Mouse (Mus musculus): Measurements from ENCODE around the gene Rora. TPM values are rescaled to one million over a fixed set of nuclear protein-coding genes. Genes with fewer than 3 reads are reported as not detected.
A peak's percentile ranks its signal among the peaks of the same experiment; 100 is the strongest.

The Rora gene
- polyA plus RNA-seq, 1 experiment from 2014 or later: 9.4 TPM

GRCm38 (mm10) chr9:69307974-69308373 lies 654.4 kb downstream of the Rora start:
- H3K4me3 ChIP-seq (ENCODE audit: low read length): no peak overlapping the region
- no peak overlapping the region for H3K27ac ChIP-seq (ENCODE audit: low read length)
- no peaks in the 10 kb centered on the region for H3K36me3 ChIP-seq (ENCODE audit: insufficient read depth, low read length)
- peaks cover 16% of the 10 kb centered on the region for H3K4me1 ChIP-seq (ENCODE audit: insufficient read depth, low read length)
- no peak for ATAC-seq (ENCODE audit: low FRiP score, low TSS enrichment)
- no peaks in the 10 kb centered on the region for H3K9me3 ChIP-seq (ENCODE audit: low read length)
- no peaks in the 10 kb centered on the region for H3K27me3 ChIP-seq (ENCODE audit: insufficient read depth, low read length)
- H3K4me2 ChIP-seq (replicated peaks; ENCODE audit: low read depth, low read length): no peak overlapping the region
- no peak overlapping the region for H3K9ac ChIP-seq (replicated peaks; ENCODE audit: low read length)
- 84% methylated on average over 11 of the region's 11 CpGs for WGBS

GRCm38 (mm10) chr9:69310524-69310923 lies 656.9 kb downstream of the Rora start:
- Histone ChIP-seq H3K4me3 (ENCODE audit: low read length) (no peak overlapping the region), H3K4me2 (replicated peaks; ENCODE audit: low read depth, low read length) (no peak overlapping the region; the same call in 1 of the 2 replicates), H3K9ac (replicated peaks; ENCODE audit: low read length) (no peak overlapping the region), H3K9me3 (ENCODE audit: low read length) (no peaks in the 10 kb centered on the region), H3K27me3 (ENCODE audit: insufficient read depth, low read length) (no peaks in the 10 kb centered on the region), H3K36me3 (ENCODE audit: insufficient read depth, low read length) (no peaks in the 10 kb centered on the region), H3K4me1 (ENCODE audit: insufficient read depth, low read length) (peaks cover 14% of the 10 kb centered on the region), H3K27ac (ENCODE audit: low read length) (no peak overlapping the region)
- 31% methylated on average over 12 of the region's 12 CpGs for whole genome bisulfite sequencing
- no peak for ATAC-seq (ENCODE audit: low FRiP score, low TSS enrichment)

DNA sequence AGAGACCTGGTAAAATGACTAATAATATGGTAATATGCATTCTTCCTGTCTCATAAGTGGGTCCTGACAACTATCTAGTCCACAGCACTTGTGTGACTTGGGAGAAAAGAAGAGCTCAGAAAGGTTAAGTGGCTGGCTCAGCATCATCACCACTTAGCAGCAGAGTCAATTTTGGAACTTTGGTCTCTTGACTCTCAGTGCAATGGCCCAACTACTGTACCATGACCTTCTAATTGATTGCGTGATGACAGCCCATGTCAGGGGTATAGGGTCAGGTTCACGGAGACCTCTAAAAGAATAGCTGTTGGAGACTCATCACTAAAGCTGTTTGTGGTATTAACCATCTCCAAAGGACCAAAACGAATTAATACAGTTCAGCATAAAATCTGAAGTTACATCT lies 659.7 kb downstream of the Rora start:
- Histone ChIP-seq H3K9ac (replicated peaks; ENCODE audit: low read length) (no peak overlapping the region), H3K36me3 (ENCODE audit: insufficient read depth, low read length) (no peaks in the 10 kb centered on the region), H3K4me3 (ENCODE audit: low read length) (no peak overlapping the region), H3K27ac (ENCODE audit: low read length) (no peak overlapping the region), H3K9me3 (ENCODE audit: low read length) (no peaks in the 10 kb centered on the region), H3K27me3 (ENCODE audit: insufficient read depth, low read length) (no peaks in the 10 kb centered on the region), H3K4me2 (replicated peaks; ENCODE audit: low read depth, low read length) (no peak overlapping the region), H3K4me1 (ENCODE audit: insufficient read depth, low read length) (peaks cover 9% of the 10 kb centered on the region)
- WGBS: 71% methylated on average over 3 of the region's 3 CpGs
- ATAC-seq (ENCODE audit: low FRiP score, low TSS enrichment): no peak

- no peak for ATAC-seq (ENCODE audit: low FRiP score, low TSS enrichment)
- Histone ChIP-seq H3K27ac (ENCODE audit: low read length) (no peak overlapping the region), H3K4me1 (ENCODE audit: insufficient read depth, low read length) (peaks cover 10% of the 10 kb centered on the region), H3K9ac (replicated peaks; ENCODE audit: low read length) (no peak overlapping the region), H3K4me2 (replicated peaks; ENCODE audit: low read depth, low read length) (no peak overlapping the region), H3K36me3 (ENCODE audit: insufficient read depth, low read length) (no peaks in the 10 kb centered on the region), H3K27me3 (ENCODE audit: insufficient read depth, low read length) (no peaks in the 10 kb centered on the region), H3K9me3 (ENCODE audit: low read length) (no peaks in the 10 kb centered on the region), H3K4me3 (ENCODE audit: low read length) (no peak overlapping the region)
- WGBS: 70% methylated on average over 9 of the region's 9 CpGs
These were observed 661.0 kb downstream of the Rora start for GRCm38 (mm10) chr9:69314451-69315210.

- no peak overlapping the region for H3K9ac ChIP-seq (replicated peaks; ENCODE audit: low read length)
- ATAC-seq (ENCODE audit: low FRiP score, low TSS enrichment): no peak
- H3K4me3 ChIP-seq (ENCODE audit: low read length): no peak overlapping the region
- H3K4me1 ChIP-seq (ENCODE audit: insufficient read depth, low read length): peaks cover 17% of the 10 kb centered on the region
- no peaks in the 10 kb centered on the region for H3K36me3 ChIP-seq (ENCODE audit: insufficient read depth, low read length)
- H3K27ac ChIP-seq (ENCODE audit: low read length): no peak overlapping the region
- H3K9me3 ChIP-seq (ENCODE audit: low read length): no peaks in the 10 kb centered on the region
- no peak overlapping the region for H3K4me2 ChIP-seq (replicated peaks; ENCODE audit: low read depth, low read length)
- H3K27me3 ChIP-seq (ENCODE audit: insufficient read depth, low read length): no peaks in the 10 kb centered on the region
- WGBS: 48% methylated on average over 3 of the region's 3 CpGs
These were observed 664.0 kb downstream of the Rora start for GRCm38 (mm10) chr9:69317527-69318115.

DNA sequence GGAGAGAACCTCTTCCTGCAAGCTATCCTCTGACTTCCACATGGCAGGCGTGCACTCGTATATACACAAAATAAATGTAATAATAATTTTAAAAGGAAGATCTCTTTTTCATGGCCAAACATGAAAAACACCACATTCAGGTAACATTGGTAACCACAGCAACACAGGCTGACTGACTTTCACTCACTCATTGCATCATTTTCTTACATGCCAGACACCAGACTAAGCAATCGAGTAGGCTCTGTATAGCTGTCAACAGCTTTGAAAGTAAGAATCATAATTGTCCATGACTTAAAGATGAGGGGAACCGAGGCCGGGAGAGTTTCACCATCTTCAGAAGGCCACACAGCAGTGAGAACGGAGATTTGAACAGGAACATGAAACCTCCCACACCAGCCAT lies 665.8 kb downstream of the Rora start:
- no peaks in the 10 kb centered on the region for H3K9me3 ChIP-seq (ENCODE audit: low read length)
- H3K4me2 ChIP-seq (replicated peaks; ENCODE audit: low read depth, low read length): no peak overlapping the region
- H3K27me3 ChIP-seq (ENCODE audit: insufficient read depth, low read length): no peaks in the 10 kb centered on the region
- no peak overlapping the region for H3K4me3 ChIP-seq (ENCODE audit: low read length)
- no peaks in the 10 kb centered on the region for H3K36me3 ChIP-seq (ENCODE audit: insufficient read depth, low read length)
- H3K27ac ChIP-seq (ENCODE audit: low read length): no peak overlapping the region
- H3K9ac ChIP-seq (replicated peaks; ENCODE audit: low read length): no peak overlapping the region
- WGBS: 90% methylated on average over 6 of the region's 6 CpGs
- H3K4me1 ChIP-seq (ENCODE audit: insufficient read depth, low read length): peaks cover 25% of the 10 kb centered on the region
- no peak for ATAC-seq (ENCODE audit: low FRiP score, low TSS enrichment)

GRCm38 (mm10) chr9:69319913-69320634 lies 666.5 kb downstream of the Rora start:
- no peaks in the 10 kb centered on the region for H3K27me3 ChIP-seq (ENCODE audit: insufficient read depth, low read length)
- no peaks in the 10 kb centered on the region for H3K9me3 ChIP-seq (ENCODE audit: low read length)
- no peak overlapping the region for H3K4me3 ChIP-seq (ENCODE audit: low read length)
- H3K4me2 ChIP-seq (replicated peaks; ENCODE audit: low read depth, low read length): no peak overlapping the region
- peak overlapping the region; percentile 26 for H3K27ac ChIP-seq (ENCODE audit: low read length)
- H3K9ac ChIP-seq (replicated peaks; ENCODE audit: low read length): 0 out of 2 replicates have a peak overlapping the region, but pooled peaks have one; percentile 3
- peaks cover 20% of the 10 kb centered on the region; the same call in 1 of the 2 replicates for H3K4me1 ChIP-seq (ENCODE audit: insufficient read depth, low read length)
- H3K36me3 ChIP-seq (ENCODE audit: insufficient read depth, low read length): no peaks in the 10 kb centered on the region
- WGBS: 50% methylated on average over 10 of the region's 10 CpGs
- no peak for ATAC-seq (ENCODE audit: low FRiP score, low TSS enrichment)

GRCm38 (mm10) chr9:69320635-69321027 lies 667.0 kb downstream of the Rora start:
- Histone ChIP-seq H3K9me3 (ENCODE audit: low read length) (no peaks in the 10 kb centered on the region), H3K27ac (ENCODE audit: low read length) (peak overlapping the region; percentile 26), H3K4me1 (ENCODE audit: insufficient read depth, low read length) (peaks cover 20% of the 10 kb centered on the region; the same call in 1 of the 2 replicates), H3K4me2 (replicated peaks; ENCODE audit: low read depth, low read length) (no peak overlapping the region), H3K36me3 (ENCODE audit: insufficient read depth, low read length) (no peaks in the 10 kb centered on the region), H3K9ac (replicated peaks; ENCODE audit: low read length) (0 out of 2 replicates have a peak overlapping the region, but pooled peaks have one; percentile 3), H3K27me3 (ENCODE audit: insufficient read depth, low read length) (no peaks in the 10 kb centered on the region), H3K4me3 (ENCODE audit: low read length) (no peak overlapping the region)
- ATAC-seq (ENCODE audit: low FRiP score, low TSS enrichment): no peak
- WGBS: 41% methylated on average over 3 of the region's 3 CpGs

DNA sequence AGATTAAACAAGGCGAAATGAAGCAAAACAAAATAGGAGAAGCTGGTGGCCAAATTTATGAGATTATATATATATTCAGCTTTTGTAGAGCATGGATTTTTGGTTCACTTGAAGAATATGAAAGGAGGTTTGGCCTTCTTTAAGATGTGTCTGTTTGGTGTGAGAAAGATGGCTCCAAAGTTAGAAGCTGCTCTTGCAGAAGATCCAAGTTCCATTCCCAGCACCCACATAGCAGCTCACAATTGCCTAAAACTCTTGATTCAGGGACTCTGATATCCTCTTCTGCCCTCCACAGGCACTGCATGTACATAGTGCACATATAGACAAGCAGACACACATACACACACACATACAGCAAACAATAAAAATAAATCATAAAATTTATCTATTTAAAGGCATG lies 668.4 kb downstream of the Rora start:
- Histone ChIP-seq H3K4me3 (ENCODE audit: low read length) (no peak overlapping the region), H3K4me1 (ENCODE audit: insufficient read depth, low read length) (peaks cover 20% of the 10 kb centered on the region; the same call in 1 of the 2 replicates), H3K36me3 (ENCODE audit: insufficient read depth, low read length) (no peaks in the 10 kb centered on the region), H3K27ac (ENCODE audit: low read length) (no peak overlapping the region), H3K9ac (replicated peaks; ENCODE audit: low read length) (no peak overlapping the region), H3K9me3 (ENCODE audit: low read length) (no peaks in the 10 kb centered on the region), H3K4me2 (replicated peaks; ENCODE audit: low read depth, low read length) (no peak overlapping the region), H3K27me3 (ENCODE audit: insufficient read depth, low read length) (no peaks in the 10 kb centered on the region)
- WGBS: 76% methylated on average over 1 of the region's 1 CpGs
- ATAC-seq (ENCODE audit: low FRiP score, low TSS enrichment): no peak

Data from kidney, embryonic 16.5 days (tissue).